Mouse (Mus musculus): ENCODE measurements around the gene Mxd1.

Mxd1 gene

GRCm38 (mm10) chr6:86646143-86646542, 22.8 kb downstream of the Mxd1 start:
- DNase-seq (ENCODE audit: low spot score in 2 of 2): no peak

GRCm38 (mm10) chr6:86645551-86645950, 23.4 kb downstream of the Mxd1 start:
- DNase-seq (ENCODE audit: low spot score in 2 of 2): no peak

GRCm38 (mm10) chr6:86644775-86645400, 24.1 kb downstream of the Mxd1 start:
- no peak for DNase-seq (ENCODE audit: low spot score in 2 of 2)

- DNase-seq (ENCODE audit: low spot score in 2 of 2): no peak
These were observed 27.2 kb downstream of the Mxd1 start for GRCm38 (mm10) chr6:86641716-86642115.

GRCm38 (mm10) chr6:86640776-86641175, 28.2 kb downstream of the Mxd1 start:
- no peak for DNase-seq (ENCODE audit: low spot score in 2 of 2)

- no peak for DNase-seq (ENCODE audit: low spot score in 2 of 2)
These were observed 28.8 kb downstream of the Mxd1 start for GRCm38 (mm10) chr6:86640161-86640560.

- DNase-seq (ENCODE audit: low spot score in 2 of 2): no peak
These were observed 29.5 kb downstream of the Mxd1 start for GRCm38 (mm10) chr6:86639180-86640160.

- no peak for DNase-seq (ENCODE audit: low spot score in 2 of 2)
These were observed 30.5 kb downstream of the Mxd1 start for GRCm38 (mm10) chr6:86638434-86638833.

- DNase-seq (ENCODE audit: low spot score in 2 of 2): no peak
These were observed 31.1 kb downstream of the Mxd1 start for GRCm38 (mm10) chr6:86637860-86638259.

- no peak for DNase-seq (ENCODE audit: low spot score in 2 of 2)
These were observed 31.7 kb downstream of the Mxd1 start for GRCm38 (mm10) chr6:86637171-86637835.

GRCm38 (mm10) chr6:86636495-86636894, 32.5 kb downstream of the Mxd1 start:
- DNase-seq (ENCODE audit: low spot score in 2 of 2): no peak

- DNase-seq (ENCODE audit: low spot score in 2 of 2): no peak
These were observed 38.8 kb downstream of the Mxd1 start for GRCm38 (mm10) chr6:86630141-86630540.

GRCm38 (mm10) chr6:86627946-86628345, 41.0 kb downstream of the Mxd1 start, which contains the start of gene Asprv1:
Gene Asprv1, plus strand, starts transcription at chr6:86628164.
- DNase-seq (ENCODE audit: low spot score in 2 of 2): no peak

- DNase-seq (ENCODE audit: low spot score in 2 of 2): peak in 1 of 2 experiments; percentile 50
These were observed 44.6 kb downstream of the Mxd1 start for GRCm38 (mm10) chr6:86624074-86625030.

- no peak for DNase-seq (ENCODE audit: low spot score in 2 of 2)
These were observed 45.8 kb downstream of the Mxd1 start for GRCm38 (mm10) chr6:86623201-86623600.

GRCm38 (mm10) chr6:86615301-86615700, 53.7 kb downstream of the Mxd1 start:
- no peak for DNase-seq (ENCODE audit: low spot score in 2 of 2)

GRCm38 (mm10) chr6:86610714-86611113, 58.2 kb downstream of the Mxd1 start:
- DNase-seq (ENCODE audit: low spot score in 2 of 2): no peak

GRCm38 (mm10) chr6:86609235-86609634, 59.7 kb downstream of the Mxd1 start:
- DNase-seq (ENCODE audit: low spot score in 2 of 2): no peak

GRCm38 (mm10) chr6:86607471-86607870, 61.5 kb downstream of the Mxd1 start:
- no peak for DNase-seq (ENCODE audit: low spot score in 2 of 2)

- no peak for DNase-seq (ENCODE audit: low spot score in 2 of 2)
These were observed 62.7 kb downstream of the Mxd1 start for GRCm38 (mm10) chr6:86606289-86606688.

GRCm38 (mm10) chr6:86605260-86605659, 63.7 kb downstream of the Mxd1 start:
- DNase-seq (ENCODE audit: low spot score in 2 of 2): no peak
